Mouse (Mus musculus): ENCODE measurements around the gene Slc27a1. TPM values are rescaled to one million over a fixed set of nuclear protein-coding genes. Genes with fewer than 3 reads are reported as not detected.

The Slc27a1 gene
- polyA plus RNA-seq, 1 experiment, result 227 TPM

GRCm38 (mm10) chr8:71619786-71620185, 51.1 kb downstream of the Slc27a1 start:
- DNase-seq (ENCODE audit: low read depth), result no peak

- DNase-seq (ENCODE audit: low read depth), result no peak
Measured at GRCm38 (mm10) chr8:71625088-71625487, 56.4 kb downstream of the Slc27a1 start.

GRCm38 (mm10) chr8:71626753-71627152, 58.1 kb downstream of the Slc27a1 start:
- no peak for DNase-seq (ENCODE audit: low read depth)

- DNase-seq (ENCODE audit: low read depth), result no peak
Measured at GRCm38 (mm10) chr8:71627265-71628099, 58.8 kb downstream of the Slc27a1 start.

GRCm38 (mm10) chr8:71628396-71629095, 59.9 kb downstream of the Slc27a1 start:
- DNase-seq (ENCODE audit: low read depth), result no peak

- no peak for DNase-seq (ENCODE audit: low read depth)
Measured at GRCm38 (mm10) chr8:71629096-71629697, 60.5 kb downstream of the Slc27a1 start.

GRCm38 (mm10) chr8:71629781-71630212, 61.1 kb downstream of the Slc27a1 start:
- no peak for DNase-seq (ENCODE audit: low read depth)

- no peak for DNase-seq (ENCODE audit: low read depth)
Measured at GRCm38 (mm10) chr8:71630761-71631160, 62.1 kb downstream of the Slc27a1 start.

GRCm38 (mm10) chr8:71631897-71632296, 63.2 kb downstream of the Slc27a1 start:
- no peak for DNase-seq (ENCODE audit: low read depth)

- DNase-seq (ENCODE audit: low read depth), result no peak
Measured at GRCm38 (mm10) chr8:71633164-71633563, 64.5 kb downstream of the Slc27a1 start.

GRCm38 (mm10) chr8:71633981-71634667, 65.4 kb downstream of the Slc27a1 start:
- DNase-seq (ENCODE audit: low read depth), result no peak

Other genes with a start within 250 kb of the Slc27a1 start
- 157 and 172 TPM in 2 replicates for gene Use1, start 202.0 kb upstream of the Slc27a1 start, polyA plus RNA-seq (2012; rRNA removed)
- gene Ocel1, start 197.6 kb upstream of the Slc27a1 start, polyA plus RNA-seq (2012; rRNA removed), result 10.2 and 13.0 TPM in 2 replicates
- 133 and 165 TPM in 2 replicates for gene Nr2f6, start 186.9 kb upstream of the Slc27a1 start, polyA plus RNA-seq (2012; rRNA removed)
- gene Ushbp1, start 173.1 kb upstream of the Slc27a1 start, polyA plus RNA-seq (2012; rRNA removed), result 40.6 and 59.8 TPM in 2 replicates
- 107 and 126 TPM in 2 replicates for gene Babam1, start 172.0 kb upstream of the Slc27a1 start, polyA plus RNA-seq (2012; rRNA removed)
- 1.8 TPM in 2 replicates for gene Ankle1, start 162.9 kb upstream of the Slc27a1 start, polyA plus RNA-seq (2012; rRNA removed)
- gene Abhd8, start 105.2 kb upstream of the Slc27a1 start, polyA plus RNA-seq (2012; rRNA removed), result 24.1 and 29.2 TPM in 2 replicates
- 49.9 and 63.7 TPM in 2 replicates for gene Mrpl34, start 103.9 kb upstream of the Slc27a1 start, polyA plus RNA-seq (2012; rRNA removed)
- gene Dda1, start 99.7 kb upstream of the Slc27a1 start, polyA plus RNA-seq (2012; rRNA removed), result 95.7 and 103 TPM in 2 replicates
- 18.3 and 18.9 TPM in 2 replicates for gene Ano8, start 82.9 kb upstream of the Slc27a1 start, polyA plus RNA-seq (2012; rRNA removed)
- gene Gtpbp3, start 80.8 kb upstream of the Slc27a1 start, polyA plus RNA-seq (2012; rRNA removed), result 19.0 and 21.4 TPM in 2 replicates
- gene Plvap, start 57.1 kb upstream of the Slc27a1 start, polyA plus RNA-seq (2012; rRNA removed), result 91.9 and 104 TPM in 2 replicates
- gene Ccdc194, start 43.2 kb upstream of the Slc27a1 start, polyA plus RNA-seq (2012; rRNA removed), result 0.07 TPM in 1 of 2 replicates, not detected in the other
- 123 and 139 TPM in 2 replicates for gene Bst2, start 31.4 kb upstream of the Slc27a1 start, polyA plus RNA-seq (2012; rRNA removed)
- 144 and 146 TPM in 2 replicates for gene Mvb12a, start 26.0 kb upstream of the Slc27a1 start, polyA plus RNA-seq (2012; rRNA removed)
- 3.4 and 4.1 TPM in 2 replicates for gene Tmem221, start 10.0 kb upstream of the Slc27a1 start, polyA plus RNA-seq (2012; rRNA removed)
- gene Nxnl1, start 2.3 kb upstream of the Slc27a1 start, polyA plus RNA-seq (2012; rRNA removed), result 0.41 and 0.53 TPM in 2 replicates
- 111 and 134 TPM in 2 replicates for gene Pgls, start 23.3 kb downstream of the Slc27a1 start, polyA plus RNA-seq (2012; rRNA removed)
- gene Fam129c, start 28.8 kb downstream of the Slc27a1 start, polyA plus RNA-seq (2012; rRNA removed), result 2.1 and 2.2 TPM in 2 replicates
- 140 and 155 TPM in 2 replicates for gene Colgalt1, start 42.1 kb downstream of the Slc27a1 start, polyA plus RNA-seq (2012; rRNA removed)
- gene Unc13a, start 102.9 kb downstream of the Slc27a1 start, polyA plus RNA-seq (2012; rRNA removed), result 0.58 and 2.0 TPM in 2 replicates
- gene Jak3, start 107.4 kb downstream of the Slc27a1 start, polyA plus RNA-seq (2012; rRNA removed), result 19.6 and 19.9 TPM in 2 replicates
- 10.6 and 37.9 TPM in 2 replicates for gene Insl3, start 120.3 kb downstream of the Slc27a1 start, polyA plus RNA-seq (2012; rRNA removed)
- 7.9 and 11.1 TPM in 2 replicates for gene B3gnt3, start 132.9 kb downstream of the Slc27a1 start, polyA plus RNA-seq (2012; rRNA removed)
- gene Fcho1, start 156.8 kb downstream of the Slc27a1 start, polyA plus RNA-seq (2012; rRNA removed), result 6.1 TPM in 2 replicates